Mouse (Mus musculus): ENCODE measurements around the gene Olfr307.
"Not testable (repeated sequence)": the region's sequence is repeated elsewhere in the genome, so short reads cannot be mapped to it uniquely, and the experiment has no call there.

The Olfr307 gene

DNA sequence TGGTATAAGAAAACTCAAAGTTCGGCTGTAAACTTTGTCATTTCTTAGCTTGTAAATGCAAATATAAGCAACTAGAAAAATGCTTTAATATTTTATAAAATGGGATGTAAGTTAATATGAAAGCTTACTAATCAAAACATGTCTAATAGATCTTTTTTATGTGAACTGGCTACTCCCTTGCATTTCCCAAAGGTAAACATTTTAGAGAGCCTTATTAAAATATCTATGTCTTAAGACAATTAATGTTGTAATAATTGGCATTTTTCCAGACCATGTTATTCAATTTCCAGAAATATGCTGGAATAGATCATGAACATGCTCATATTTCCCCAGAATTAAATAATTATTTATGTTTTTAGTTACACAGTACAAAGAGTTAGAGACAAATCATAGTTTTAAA is at the start of gene Olfr307:
Gene Olfr307 (minus strand): TSS at position 101 of the 400 bp plus-strand sequence.
- no peak for DNase-seq

DNA sequence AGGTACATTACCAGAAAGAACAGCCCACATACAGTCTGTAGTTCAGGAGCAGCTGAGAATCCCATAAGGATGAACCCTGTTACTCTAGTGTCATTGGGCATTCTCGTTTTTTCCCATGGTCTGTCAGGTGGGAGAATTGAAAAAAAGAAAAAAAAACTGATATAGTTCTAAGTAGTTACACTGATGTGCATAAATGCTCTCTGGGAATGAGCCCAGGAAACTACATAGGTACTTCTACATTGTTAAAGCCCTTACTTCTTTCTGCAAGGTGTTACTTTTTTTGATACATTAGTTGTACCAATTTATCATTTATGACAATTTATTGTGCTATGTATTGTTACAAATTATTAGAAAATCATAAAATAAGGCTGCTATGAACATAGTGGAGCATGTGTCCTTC is 49.2 kb upstream of the Olfr307 start, which contains the start of gene Olfr304:
Gene Olfr304 (minus strand): TSS at position 101 of the 400 bp plus-strand sequence.
- DNase-seq: no peak

DNA sequence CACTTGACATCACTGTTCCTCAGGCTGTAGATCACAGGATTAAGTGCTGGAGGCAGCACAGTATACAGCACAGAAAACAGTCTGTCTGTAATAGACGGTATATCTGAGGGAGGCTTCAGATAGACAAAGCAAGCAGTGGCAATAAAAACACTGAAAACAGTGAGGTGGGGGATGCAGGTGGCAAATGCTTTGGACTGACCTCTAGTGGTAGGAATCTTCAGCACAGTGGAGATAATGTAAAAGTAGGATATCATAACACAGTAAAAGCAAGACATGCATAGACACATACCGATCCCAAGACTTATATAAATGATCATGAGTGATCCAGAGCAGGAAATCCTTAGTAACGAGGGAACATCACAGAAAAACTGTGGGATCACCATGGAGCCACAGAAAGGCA is 48.4 kb upstream of the Olfr307 start:
- DNase-seq: no peak

DNA sequence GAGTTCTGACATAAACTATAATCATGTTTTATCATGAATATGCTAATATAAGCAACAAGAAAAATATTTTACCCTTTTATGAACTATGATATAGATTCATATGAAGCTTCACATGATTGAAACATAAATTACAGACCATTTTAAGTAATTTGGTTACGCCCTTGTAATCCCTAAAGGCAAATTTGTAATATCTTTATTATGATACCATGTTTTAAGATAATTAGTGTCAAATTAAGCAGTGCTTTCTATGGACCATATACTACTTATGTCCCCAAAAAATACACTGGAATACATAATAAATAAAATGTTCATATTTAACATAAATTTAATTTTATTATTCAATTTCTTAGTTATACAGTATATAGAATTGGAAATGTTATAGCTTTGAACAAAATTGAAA is 29.4 kb upstream of the Olfr307 start, which contains the start of gene Olfr305:
Gene Olfr305 (minus strand): TSS at position 101 of the 400 bp plus-strand sequence.
- DNase-seq: no peak

DNA sequence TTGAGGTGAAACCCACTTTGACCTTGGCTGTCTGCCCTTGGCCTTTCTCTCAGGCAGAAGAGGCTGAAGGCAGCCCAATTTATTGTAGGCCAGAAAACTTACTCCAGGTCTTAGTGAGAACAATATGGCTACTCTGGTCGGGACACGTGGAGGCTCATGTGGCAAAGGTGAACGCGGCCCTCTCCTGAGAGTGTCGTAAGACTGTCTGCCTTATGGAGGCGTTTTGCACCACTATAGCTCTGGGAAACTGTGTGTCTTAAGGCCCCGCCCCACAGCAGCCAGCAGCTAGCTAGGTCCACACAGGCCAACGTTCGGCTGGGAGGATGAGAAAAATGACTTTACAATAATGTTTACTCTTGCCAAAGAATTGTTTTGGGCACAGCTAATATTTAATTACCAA is 8.9 kb upstream of the Olfr307 start:
- not testable (repeated sequence) for DNase-seq

DNA sequence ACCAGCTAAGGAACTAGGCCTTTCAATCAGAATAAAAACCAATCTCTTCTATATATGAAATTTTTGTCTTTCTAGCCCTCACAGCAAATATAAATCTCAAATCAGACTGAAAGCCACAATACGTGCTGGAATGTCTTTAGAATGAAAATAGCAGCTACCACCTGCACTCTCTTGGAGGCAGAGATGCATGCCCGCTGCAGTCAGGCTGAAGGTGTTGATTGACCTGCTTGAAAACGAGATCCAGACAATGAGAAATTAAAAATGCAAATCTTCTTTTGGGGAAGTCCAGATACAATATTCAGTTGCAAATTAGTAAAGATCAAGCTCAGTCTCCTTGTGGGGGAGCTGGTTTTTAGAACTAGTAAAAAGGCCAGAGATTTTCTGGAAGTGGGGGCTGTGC is 6.9 kb upstream of the Olfr307 start:
- no peak for DNase-seq

DNA sequence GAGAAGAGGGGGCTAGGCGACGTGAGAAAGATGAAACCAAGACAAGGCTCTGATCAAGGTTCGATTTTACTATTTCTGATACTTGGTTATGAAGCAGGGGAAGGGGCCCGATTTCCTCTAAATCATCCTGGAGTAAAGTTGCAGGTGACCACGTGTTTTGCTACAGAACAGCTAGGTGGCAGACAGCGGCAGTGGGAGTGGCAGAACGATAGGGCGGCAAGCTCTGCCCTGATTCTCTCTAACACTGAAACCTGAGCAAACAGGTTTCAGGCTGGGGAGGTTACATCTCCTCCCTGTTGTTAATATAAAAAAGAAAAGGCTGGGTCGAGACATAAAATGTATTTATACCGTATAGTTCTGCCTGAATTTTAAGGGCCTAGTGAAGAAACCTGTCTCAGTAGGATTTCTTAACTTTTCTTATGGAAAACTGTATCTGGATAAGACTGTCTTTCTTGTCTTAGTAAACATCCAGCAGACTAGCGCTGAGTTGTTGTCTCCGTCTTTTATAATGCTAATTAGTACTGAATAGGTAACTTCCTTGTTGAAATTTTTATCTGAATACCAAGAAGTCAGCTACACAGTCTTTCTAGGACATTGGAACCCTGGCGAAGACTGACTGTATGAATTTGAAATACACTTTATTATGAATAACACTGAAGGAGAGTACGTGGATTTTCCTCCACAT is 5.6 kb upstream of the Olfr307 start:
- no peak for DNase-seq

DNA sequence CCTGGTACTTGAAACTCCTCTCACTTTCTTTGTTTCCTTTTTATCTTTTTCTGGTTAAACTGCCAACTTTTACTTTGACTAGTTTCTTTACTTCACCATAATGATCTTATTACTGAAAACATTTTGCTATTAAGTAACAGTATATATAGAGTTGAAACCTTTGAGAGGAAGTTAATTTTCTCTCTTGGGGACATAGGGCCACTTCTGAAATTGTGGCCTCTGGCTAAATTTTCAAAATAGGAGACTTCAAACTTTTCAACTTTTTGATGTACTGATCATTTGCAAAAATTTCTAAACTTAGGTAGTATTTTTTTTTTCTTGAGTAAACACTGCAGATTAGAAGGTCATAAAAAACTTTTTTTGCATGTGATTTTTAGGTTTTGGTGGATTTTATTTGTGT is 11.9 kb downstream of the Olfr307 start, which contains the start of gene Olfr308:
Gene Olfr308 (minus strand): TSS at position 101 of the 400 bp plus-strand sequence.
- DNase-seq: no peak

DNA sequence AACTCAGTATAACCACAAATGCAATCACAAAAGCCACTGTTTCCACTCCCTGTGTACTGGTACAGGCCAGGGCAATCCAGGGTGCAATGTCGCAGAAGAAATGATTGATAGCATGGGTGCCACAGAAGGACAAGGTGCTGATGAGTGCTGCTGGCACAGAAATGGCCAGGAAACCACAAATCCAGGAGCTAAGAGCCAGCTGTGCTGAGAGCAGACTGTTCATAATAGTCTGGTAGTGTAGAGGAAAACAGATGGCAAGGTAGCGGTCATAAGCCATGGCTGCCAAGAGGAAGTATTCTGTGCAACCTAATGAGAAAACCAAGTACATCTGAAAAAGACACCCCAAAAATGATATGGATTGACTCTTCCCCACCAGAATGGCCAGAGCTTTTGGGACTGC is 16.1 kb downstream of the Olfr307 start:
- DNase-seq: no peak

DNA sequence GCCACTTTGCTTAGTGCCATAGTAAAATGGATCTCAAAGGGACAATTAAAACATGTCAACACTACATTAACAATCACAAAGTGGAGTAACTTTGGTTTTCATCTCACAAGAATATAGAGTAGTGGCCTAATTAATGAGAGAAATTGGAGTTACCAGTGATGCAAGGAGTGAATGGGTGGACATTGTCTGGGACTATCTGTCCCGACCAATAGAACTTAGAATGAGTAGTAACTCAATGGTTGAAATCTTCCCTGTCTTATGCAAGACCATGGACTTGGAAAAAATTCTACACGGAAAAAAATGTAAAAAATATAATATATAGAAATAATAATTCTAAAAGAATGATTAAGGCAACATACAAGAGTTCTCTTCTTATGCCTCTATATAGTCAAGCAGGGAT is 23.8 kb downstream of the Olfr307 start, which contains the start of gene Olfr309:
Gene Olfr309 (minus strand): TSS at position 101 of the 400 bp plus-strand sequence.
- no peak for DNase-seq
